Mouse (Mus musculus) adrenal gland (tissue): ENCODE results near the gene Med9.

Experiments
- intact Hi-C: fragments of 180-260 bp; cut with DNase I; formaldehyde crosslinking; loops from one replicate; pipeline ENCODE4 v1.15.1; 2025
- long read RNA-seq, 2 experiments: library from polyadenylated mRNA; unstranded; transcript quantifications; one replicate each; pipeline ENCODE4 v2.0.0; 2020; ENCODE audit warnings: borderline replicate concordance in 1 of 2; ENCODE audit not compliant: insufficient replicate concordance in 1 of 2

Gene Med9
- long read RNA-seq, experiment 1, transcript Med9-201 (2 exons, 1,920 nt), result major isoform, 31 of 32 reads
- long read RNA-seq, experiment 1, partial matches to known transcripts, result 1 of 32 reads
- long read RNA-seq, experiment 1, other reads (novel, unspliced or antisense), result 0 of 32 reads
- long read RNA-seq, experiment 2, transcript Med9-201 (2 exons, 1,920 nt), result major isoform, 42 of 44 reads
- long read RNA-seq, experiment 2, partial matches to known transcripts, result 0 of 44 reads
- long read RNA-seq, experiment 2, other reads (novel, unspliced or antisense), result 2 of 44 reads

- intact Hi-C loops, result no loop called here
Observed at GRCm38 (mm10) chr11:59947752-59948400, at the start of gene Med9. TSS of gene Med9 (plus strand) at chr11:59948206.

GRCm38 (mm10) chr11:59899711-59900685 is 48.0 kb upstream of the Med9 start:
- intact Hi-C loops, result no loop called here

GRCm38 (mm10) chr11:59900995-59901394 is 47.0 kb upstream of the Med9 start:
- intact Hi-C loops, result no loop called here

- intact Hi-C loops, result no loop called here
Observed at GRCm38 (mm10) chr11:59902045-59902726, 45.8 kb upstream of the Med9 start.

GRCm38 (mm10) chr11:59906521-59907123 is 41.4 kb upstream of the Med9 start:
- intact Hi-C loops, result no loop called here

GRCm38 (mm10) chr11:59908446-59908845 is 39.6 kb upstream of the Med9 start:
- intact Hi-C loops, result no loop called here

- intact Hi-C loops, result no loop called here
Observed at GRCm38 (mm10) chr11:59910586-59910985, 37.4 kb upstream of the Med9 start.

GRCm38 (mm10) chr11:59911523-59911922 is 36.5 kb upstream of the Med9 start:
- intact Hi-C loops, result no loop called here

GRCm38 (mm10) chr11:59913702-59914101 is 34.3 kb upstream of the Med9 start:
- intact Hi-C loops, result no loop called here

GRCm38 (mm10) chr11:59918014-59918413 is 30.0 kb upstream of the Med9 start:
- intact Hi-C loops, result no loop called here

- intact Hi-C loops, result no loop called here
Observed at GRCm38 (mm10) chr11:59919401-59919800, 28.6 kb upstream of the Med9 start.

GRCm38 (mm10) chr11:59920331-59920730 is 27.7 kb upstream of the Med9 start:
- intact Hi-C loops, result no loop called here

GRCm38 (mm10) chr11:59921265-59921664 is 26.7 kb upstream of the Med9 start:
- intact Hi-C loops, result no loop called here

- intact Hi-C loops, result no loop called here
Observed at GRCm38 (mm10) chr11:59930031-59930430, 18.0 kb upstream of the Med9 start.

GRCm38 (mm10) chr11:59932560-59933337 is 15.3 kb upstream of the Med9 start:
- intact Hi-C loops, result no loop called here

GRCm38 (mm10) chr11:59933943-59934342 is 14.1 kb upstream of the Med9 start:
- intact Hi-C loops, result no loop called here

GRCm38 (mm10) chr11:59937023-59937422 is 11.0 kb upstream of the Med9 start:
- intact Hi-C loops, result no loop called here

GRCm38 (mm10) chr11:59937615-59938014 is 10.4 kb upstream of the Med9 start:
- intact Hi-C loops, result no loop called here

GRCm38 (mm10) chr11:59939821-59940220 is 8.2 kb upstream of the Med9 start:
- intact Hi-C loops, result no loop called here

- intact Hi-C loops, result no loop called here
Observed at GRCm38 (mm10) chr11:59940645-59941044, 7.4 kb upstream of the Med9 start.
